Mouse (Mus musculus): Measurements from ENCODE around the gene Hgf. TPM values are rescaled to one million over a fixed set of nuclear protein-coding genes. Genes with fewer than 3 reads are reported as not detected.

Hgf gene
- polyA plus RNA-seq, 1 experiment from 2014 or later = 5.6 TPM

GRCm38 (mm10) chr5:16595699-16596098 lies 42.4 kb downstream of the Hgf start:
- no peaks in the 10 kb centered on the region for H3K9me3 ChIP-seq (replicated peaks)
- H3K27ac ChIP-seq (replicated peaks) = no peak overlapping the region
- no peak for ATAC-seq (ENCODE audit: insufficient number of reproducible peaks, low FRiP score, low TSS enrichment, low read depth)
- 89% methylated on average over 4 of the region's 4 CpGs for WGBS
- no peak overlapping the region for H3K9ac ChIP-seq
- H3K36me3 ChIP-seq = no peaks in the 10 kb centered on the region
- H3K4me2 ChIP-seq (replicated peaks) = no peak overlapping the region
- H3K27me3 ChIP-seq = no peaks in the 10 kb centered on the region
- no peak overlapping the region for H3K4me3 ChIP-seq (replicated peaks)
- no peaks in the 10 kb centered on the region for H3K4me1 ChIP-seq

- H3K36me3 ChIP-seq = no peaks in the 10 kb centered on the region
- no peaks in the 10 kb centered on the region for H3K4me1 ChIP-seq
- H3K27ac ChIP-seq (replicated peaks) = no peak overlapping the region
- H3K9ac ChIP-seq = no peak overlapping the region
- H3K9me3 ChIP-seq (replicated peaks) = no peaks in the 10 kb centered on the region
- WGBS = 37% methylated on average over 6 of the region's 6 CpGs
- H3K4me2 ChIP-seq (replicated peaks) = no peak overlapping the region
- no peak for ATAC-seq (ENCODE audit: insufficient number of reproducible peaks, low FRiP score, low TSS enrichment, low read depth)
- H3K27me3 ChIP-seq = no peaks in the 10 kb centered on the region
- H3K4me3 ChIP-seq (replicated peaks) = no peak overlapping the region
Observed at GRCm38 (mm10) chr5:16597996-16598395, 44.7 kb downstream of the Hgf start.

- H3K4me3 ChIP-seq (replicated peaks) = no peak overlapping the region
- H3K4me2 ChIP-seq (replicated peaks) = no peak overlapping the region
- WGBS = 64% methylated on average over 1 of the region's 1 CpGs
- H3K27me3 ChIP-seq = no peaks in the 10 kb centered on the region
- no peak overlapping the region for H3K9ac ChIP-seq
- H3K27ac ChIP-seq (replicated peaks) = no peak overlapping the region
- H3K9me3 ChIP-seq (replicated peaks) = no peaks in the 10 kb centered on the region
- no peaks in the 10 kb centered on the region for H3K4me1 ChIP-seq
- no peak for ATAC-seq (ENCODE audit: insufficient number of reproducible peaks, low FRiP score, low TSS enrichment, low read depth)
- H3K36me3 ChIP-seq = no peaks in the 10 kb centered on the region
Observed at GRCm38 (mm10) chr5:16601463-16601862, 48.2 kb downstream of the Hgf start.

- H3K9me3 ChIP-seq (replicated peaks) = no peaks in the 10 kb centered on the region
- H3K4me2 ChIP-seq (replicated peaks) = no peak overlapping the region
- H3K36me3 ChIP-seq = no peaks in the 10 kb centered on the region
- no peak overlapping the region for H3K27ac ChIP-seq (replicated peaks)
- no peaks in the 10 kb centered on the region for H3K4me1 ChIP-seq
- no peak for ATAC-seq (ENCODE audit: insufficient number of reproducible peaks, low FRiP score, low TSS enrichment, low read depth)
- no peak overlapping the region for H3K4me3 ChIP-seq (replicated peaks)
- no peak overlapping the region for H3K9ac ChIP-seq
- 60% methylated on average over 1 of the region's 1 CpGs for WGBS
- H3K27me3 ChIP-seq = no peaks in the 10 kb centered on the region
Observed at GRCm38 (mm10) chr5:16632996-16633395, 79.7 kb downstream of the Hgf start.

GRCm38 (mm10) chr5:16646417-16646816 lies 93.1 kb downstream of the Hgf start:
- Histone ChIP-seq H3K36me3 (no peaks in the 10 kb centered on the region), H3K9me3 (replicated peaks) (no peaks in the 10 kb centered on the region), H3K9ac (no peak overlapping the region), H3K4me3 (replicated peaks) (no peak overlapping the region), H3K4me1 (no peaks in the 10 kb centered on the region), H3K4me2 (replicated peaks) (no peak overlapping the region), H3K27ac (replicated peaks) (no peak overlapping the region), H3K27me3 (no peaks in the 10 kb centered on the region)
- 77% methylated on average over 7 of the region's 7 CpGs for WGBS
- no peak for ATAC-seq (ENCODE audit: insufficient number of reproducible peaks, low FRiP score, low TSS enrichment, low read depth)

- Histone ChIP-seq H3K9ac (no peak overlapping the region), H3K4me2 (replicated peaks) (no peak overlapping the region), H3K4me1 (no peaks in the 10 kb centered on the region), H3K36me3 (no peaks in the 10 kb centered on the region), H3K27me3 (no peaks in the 10 kb centered on the region), H3K27ac (replicated peaks) (no peak overlapping the region), H3K4me3 (replicated peaks) (no peak overlapping the region), H3K9me3 (replicated peaks) (no peaks in the 10 kb centered on the region)
- ATAC-seq (ENCODE audit: insufficient number of reproducible peaks, low FRiP score, low TSS enrichment, low read depth) = no peak
Observed at GRCm38 (mm10) chr5:16647701-16648100, 94.4 kb downstream of the Hgf start.

GRCm38 (mm10) chr5:16650240-16650639 lies 96.9 kb downstream of the Hgf start:
- no peak for ATAC-seq (ENCODE audit: insufficient number of reproducible peaks, low FRiP score, low TSS enrichment, low read depth)
- Histone ChIP-seq H3K36me3 (no peaks in the 10 kb centered on the region), H3K9me3 (replicated peaks) (no peaks in the 10 kb centered on the region), H3K27ac (replicated peaks) (no peak overlapping the region), H3K4me2 (replicated peaks) (no peak overlapping the region), H3K4me3 (replicated peaks) (no peak overlapping the region), H3K4me1 (no peaks in the 10 kb centered on the region), H3K27me3 (no peaks in the 10 kb centered on the region), H3K9ac (no peak overlapping the region)
- 74% methylated on average over 1 of the region's 1 CpGs for WGBS

GRCm38 (mm10) chr5:16654022-16654421 lies 100.7 kb downstream of the Hgf start:
- no peak overlapping the region for H3K27ac ChIP-seq (replicated peaks)
- no peak overlapping the region for H3K4me3 ChIP-seq (replicated peaks)
- no peak for ATAC-seq (ENCODE audit: insufficient number of reproducible peaks, low FRiP score, low TSS enrichment, low read depth)
- H3K4me2 ChIP-seq (replicated peaks) = no peak overlapping the region
- 41% methylated on average over 7 of the region's 7 CpGs for WGBS
- H3K27me3 ChIP-seq = no peaks in the 10 kb centered on the region
- no peaks in the 10 kb centered on the region for H3K9me3 ChIP-seq (replicated peaks)
- H3K36me3 ChIP-seq = no peaks in the 10 kb centered on the region
- no peak overlapping the region for H3K9ac ChIP-seq
- no peaks in the 10 kb centered on the region for H3K4me1 ChIP-seq

Other genes starting within 250 kb of the Hgf start
- gene Gm28710, start 238.3 kb downstream of the Hgf start, polyA plus RNA-seq (2015; fragmentation: Nextera tagmentation; extraction: Ambion mirVana) = 0.85 and 1.3 TPM in 2 replicates

Measured in embryonic facial prominence, embryonic 15.5 days (tissue).